Mouse (Mus musculus) lung, postnatal 0 days (tissue): ENCODE results near the gene Rex1bd.

Experiments
- CTCF ChIP-seq: IDR thresholded peaks from 2 replicates; pipeline ENCODE4 v1.5.1; 2016; ENCODE audit warnings: antibody characterized with exemption, mild to moderate bottlenecking
- EP300 ChIP-seq: IDR thresholded peaks from 2 replicates; pipeline ENCODE4 v1.6.1; 2016; ENCODE audit warnings: antibody characterized with exemption, mild to moderate bottlenecking, control low read depth

DNA sequence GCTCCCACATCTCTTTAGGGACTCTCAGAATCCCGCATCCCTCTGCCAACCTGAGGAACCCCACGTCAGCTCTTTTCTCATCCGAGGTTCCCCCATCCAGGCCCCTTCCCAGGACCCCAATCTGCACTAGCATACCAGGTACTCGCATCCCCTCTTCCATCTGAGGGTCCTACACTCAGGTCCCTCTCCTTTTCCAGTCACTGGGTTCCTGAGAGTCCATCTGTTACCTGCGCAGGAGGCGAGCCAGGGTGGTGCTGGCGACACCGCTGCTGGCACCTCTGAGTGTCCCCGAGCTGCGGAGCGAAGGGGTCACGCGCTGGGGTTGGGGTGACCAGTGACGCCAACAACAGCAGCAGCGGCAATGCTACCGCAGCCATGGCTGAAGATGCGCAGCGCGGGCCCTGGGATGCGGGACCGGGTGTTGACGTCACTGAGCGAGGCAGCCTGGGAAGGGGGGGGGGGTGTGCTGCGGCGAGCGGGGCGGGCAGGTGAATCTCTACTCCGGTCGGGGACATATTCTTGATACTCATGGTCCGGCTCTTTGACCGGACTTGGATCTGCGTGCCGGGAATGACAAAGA, 19.5 kb downstream of the Rex1bd start, which contains the start of gene Tmem59l:
- TF ChIP-seq CTCF (no peak), EP300 (no peak)
